Mouse (Mus musculus): Measurements from ENCODE around the gene Gpr85. TPM values are rescaled to one million over a fixed set of nuclear protein-coding genes. Genes with fewer than 3 reads are reported as not detected.
"Not testable (repeated sequence)": the region's sequence is repeated elsewhere in the genome, so short reads cannot be mapped to it uniquely, and the experiment has no call there.

Gene Gpr85
- polyA plus RNA-seq, 1 experiment from 2014 or later = 83.3 TPM

DNA sequence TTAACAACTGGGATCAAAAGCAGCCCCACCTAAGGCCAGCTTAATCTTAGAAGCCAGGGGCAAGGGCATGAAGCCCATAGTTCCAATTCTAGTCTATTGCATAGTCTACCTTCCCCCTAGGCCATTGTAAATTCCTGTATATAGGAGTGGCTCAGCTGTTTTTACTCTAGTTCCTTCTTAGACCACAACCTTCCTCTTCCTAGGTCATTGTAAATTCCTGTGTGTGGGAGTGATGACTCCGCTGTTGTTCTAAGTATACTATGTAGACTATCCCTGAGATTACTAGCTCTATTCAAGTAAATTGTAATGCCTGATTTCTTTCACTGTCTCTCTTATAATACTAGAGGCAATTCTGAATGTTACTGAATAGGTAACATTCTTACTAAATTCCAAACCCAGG, 6.3 kb upstream of the Gpr85 start:
- H3K36me3 ChIP-seq; H3K4me1 ChIP-seq (replicated peaks); H3K4me2 ChIP-seq; H3K27ac ChIP-seq; H3K9me3 ChIP-seq; H3K9ac ChIP-seq; H3K4me3 ChIP-seq; ATAC-seq (ENCODE audit: low FRiP score); H3K27me3 ChIP-seq: not testable (repeated sequence)
- 97% methylated on average over 1 of the region's 1 CpGs for WGBS

DNA sequence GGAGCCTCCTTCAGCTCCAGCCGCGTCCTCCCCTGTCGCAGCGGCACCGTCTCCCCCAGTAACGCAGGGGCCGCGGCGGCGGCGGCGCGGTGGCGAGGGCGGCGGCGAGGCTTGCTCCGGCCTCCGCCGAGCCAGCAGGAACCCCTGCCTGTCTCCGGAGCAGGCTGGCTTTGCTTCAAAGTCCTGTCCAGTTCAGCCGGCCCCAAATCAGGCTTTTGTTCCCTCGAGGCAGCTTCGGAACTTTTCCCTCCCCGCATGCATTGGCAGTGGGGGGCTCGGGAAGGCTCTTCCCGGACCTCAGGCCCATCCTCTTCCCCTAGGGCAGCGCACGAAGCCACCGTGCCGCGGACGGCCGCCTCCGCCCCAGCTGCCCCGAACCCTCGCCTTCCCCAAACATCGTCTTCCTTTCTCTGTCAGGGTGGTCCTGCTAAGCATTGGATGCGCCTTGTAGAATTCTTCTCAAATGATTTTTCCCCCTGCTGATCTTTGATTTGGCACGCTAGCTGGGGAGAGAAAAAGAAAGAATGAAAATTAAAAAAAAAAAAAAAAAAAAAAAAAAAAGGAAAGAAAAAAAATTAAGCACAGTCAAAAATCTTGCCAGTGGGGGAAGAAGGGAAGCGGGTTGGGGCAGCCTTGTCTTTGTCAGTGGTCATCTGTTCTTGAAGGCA, 931 bp downstream of the Gpr85 start:
- Histone ChIP-seq H3K4me2 (peak overlapping the region; percentile 72), H3K9me3 (no peaks in the 10 kb centered on the region), H3K4me3 (peak overlapping the region; percentile 59), H3K36me3 (no peaks in the 10 kb centered on the region), H3K27me3 (no peaks in the 10 kb centered on the region), H3K27ac (peak overlapping the region; percentile 100), H3K9ac (peak overlapping the region; percentile 94), H3K4me1 (replicated peaks) (peaks cover 16% of the 10 kb centered on the region)
- WGBS = under 1% methylated on average over 41 of the region's 41 CpGs
- peak; percentile 92 for ATAC-seq (ENCODE audit: low FRiP score)

DNA sequence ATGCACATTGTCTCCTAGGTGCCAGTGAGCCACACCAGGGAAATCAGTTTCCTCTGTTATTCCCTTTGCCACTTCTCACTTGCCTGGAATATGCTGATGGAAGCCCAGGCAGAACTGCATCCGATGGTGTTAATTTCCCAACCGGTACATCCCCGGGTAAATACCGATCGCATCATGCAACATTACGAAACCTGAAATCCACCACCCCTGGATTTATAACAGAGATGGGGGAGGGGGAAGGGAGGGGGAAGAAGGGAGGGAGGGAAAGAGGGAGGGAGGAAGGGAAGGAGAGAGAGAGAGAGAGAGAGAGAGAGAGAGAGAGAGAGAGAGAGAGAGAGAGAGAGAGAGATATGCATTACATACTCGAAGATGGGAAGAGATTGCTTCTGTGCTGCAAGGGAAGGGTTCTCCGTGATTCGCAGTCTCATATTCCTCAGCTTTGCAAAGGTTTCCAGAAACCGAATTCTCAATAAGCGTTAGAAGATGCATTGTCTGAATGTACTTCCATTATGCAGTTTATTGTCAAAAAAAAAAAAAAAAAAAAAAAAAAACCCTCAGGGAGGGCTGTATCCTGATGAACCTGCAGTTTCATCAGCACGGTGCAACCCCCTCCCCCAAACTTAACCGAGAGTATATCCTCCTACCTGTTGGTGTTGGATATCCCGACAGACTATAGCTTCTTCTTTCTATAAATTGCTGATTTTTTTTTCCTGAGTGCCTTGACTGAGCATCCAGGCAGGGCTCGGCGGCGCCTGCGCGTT, 1.6 kb downstream of the Gpr85 start:
- Histone ChIP-seq H3K9me3 (no peaks in the 10 kb centered on the region), H3K4me2 (peak overlapping the region; percentile 72), H3K4me3 (peak overlapping the region; percentile 59), H3K36me3 (no peaks in the 10 kb centered on the region), H3K9ac (peak overlapping the region; percentile 94), H3K4me1 (replicated peaks) (peaks cover 22% of the 10 kb centered on the region), H3K27ac (peak overlapping the region; percentile 100), H3K27me3 (no peaks in the 10 kb centered on the region)
- WGBS = under 1% methylated on average over 19 of the region's 19 CpGs
- peak; percentile 39 for ATAC-seq (ENCODE audit: low FRiP score)

DNA sequence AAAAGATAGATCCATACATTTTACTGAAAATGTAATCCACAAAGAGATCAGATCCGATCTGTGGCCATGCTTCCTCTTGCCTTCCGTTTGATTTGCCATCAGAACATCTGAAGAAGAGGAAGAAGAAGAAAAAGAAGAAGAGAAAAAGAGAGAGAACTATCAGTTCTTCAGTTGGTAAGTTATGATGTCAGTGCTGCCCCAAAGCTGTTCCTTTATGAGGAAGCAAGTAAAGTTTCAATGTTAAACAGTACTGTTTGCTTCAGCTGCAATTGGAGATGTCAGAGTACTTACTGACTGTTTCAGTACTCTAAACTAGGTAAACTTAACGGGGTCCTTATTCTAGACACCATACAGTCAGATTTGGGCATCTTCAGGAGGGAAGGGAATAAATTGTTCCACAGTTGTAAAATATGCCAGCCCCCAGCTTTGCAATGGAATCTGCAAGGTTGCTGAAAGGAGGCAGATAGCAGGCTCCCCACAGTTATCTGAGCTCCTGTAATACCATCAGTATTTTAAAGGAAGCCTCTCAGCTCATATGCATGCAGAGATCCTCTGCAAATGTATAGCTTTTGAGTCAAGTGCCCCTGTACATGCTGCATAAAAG, 2.7 kb downstream of the Gpr85 start:
- H3K4me2 ChIP-seq = peak overlapping the region; percentile 72
- H3K4me3 ChIP-seq = peak overlapping the region; percentile 59
- peak overlapping the region; percentile 94 for H3K9ac ChIP-seq
- WGBS = 72% methylated on average over 3 of the region's 3 CpGs
- H3K27me3 ChIP-seq = no peaks in the 10 kb centered on the region
- ATAC-seq (ENCODE audit: low FRiP score) = no peak
- H3K9me3 ChIP-seq = no peaks in the 10 kb centered on the region
- H3K27ac ChIP-seq = peak overlapping the region; percentile 100
- no peaks in the 10 kb centered on the region for H3K36me3 ChIP-seq
- H3K4me1 ChIP-seq (replicated peaks) = peaks cover 26% of the 10 kb centered on the region

DNA sequence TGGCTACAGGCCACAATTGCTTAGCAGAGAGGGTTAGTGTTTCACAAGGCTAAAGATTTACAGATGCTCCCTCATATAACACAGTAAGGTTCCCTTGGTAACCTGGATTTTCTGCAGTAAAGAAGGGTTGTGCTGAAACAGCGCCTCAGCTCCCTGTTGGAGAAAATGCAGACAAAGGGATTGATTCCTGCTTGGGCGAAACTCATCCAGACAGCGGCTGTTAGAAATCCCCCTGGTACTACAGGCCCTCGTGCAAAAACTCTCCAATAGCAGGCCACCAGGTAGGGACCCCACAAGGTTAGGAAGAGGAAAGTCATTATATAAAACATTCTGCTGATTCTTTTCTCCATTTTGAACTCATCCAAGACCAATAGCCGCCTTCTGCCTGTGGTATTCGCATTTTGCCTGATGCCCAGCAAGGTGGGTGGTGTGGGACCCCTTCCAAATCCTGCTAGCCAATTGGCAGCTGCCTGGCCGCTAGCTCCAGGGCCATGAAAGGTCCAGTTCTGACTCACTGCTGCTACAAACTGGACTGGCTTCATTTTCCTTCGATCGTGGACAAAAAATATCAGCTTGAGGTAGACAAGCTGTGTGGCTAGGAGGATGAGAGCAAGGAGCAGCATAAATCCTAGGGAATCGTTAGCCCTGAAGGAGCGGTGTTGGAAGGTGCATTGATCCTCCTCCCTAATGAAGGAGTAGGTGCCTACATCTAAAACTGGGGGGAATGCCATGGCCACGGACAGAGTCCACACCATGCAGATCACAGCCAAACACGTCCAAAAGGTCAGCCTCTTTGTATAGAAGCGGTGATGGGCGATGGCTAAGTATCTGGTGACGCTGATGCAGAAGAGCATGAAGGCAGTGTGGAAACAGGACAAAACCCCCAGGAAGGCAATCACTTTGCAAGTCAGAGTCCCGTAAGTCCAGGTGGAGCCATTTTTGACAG, 3.7 kb downstream of the Gpr85 start:
- 47% methylated on average over 17 of the region's 17 CpGs for WGBS
- Histone ChIP-seq H3K9me3 (no peaks in the 10 kb centered on the region), H3K36me3 (no peaks in the 10 kb centered on the region), H3K4me2 (peak overlapping the region; percentile 72), H3K4me3 (peak overlapping the region; percentile 59), H3K4me1 (replicated peaks) (peaks cover 28% of the 10 kb centered on the region), H3K27me3 (no peaks in the 10 kb centered on the region), H3K27ac (peak overlapping the region; percentile 100), H3K9ac (peak overlapping the region; percentile 94)
- peak; percentile 43 for ATAC-seq (ENCODE audit: low FRiP score)

DNA sequence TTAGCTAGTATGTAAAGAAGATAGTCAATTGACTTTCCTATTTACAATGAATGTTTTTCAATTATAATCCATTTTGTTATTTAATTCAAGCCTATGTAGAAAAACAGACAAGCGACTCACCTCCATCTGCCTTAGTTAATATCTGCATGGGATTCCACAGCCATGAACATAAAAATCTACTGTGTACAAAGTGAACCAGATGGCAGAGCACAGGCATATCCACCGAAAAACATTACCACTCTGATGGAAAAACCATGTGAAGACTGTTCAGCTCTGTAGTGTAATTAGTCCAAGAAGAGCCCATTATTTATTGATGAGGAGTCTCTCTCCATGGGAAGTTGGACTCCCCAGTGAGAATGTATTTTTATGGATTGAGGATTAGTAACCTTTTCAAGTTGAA, 7.0 kb downstream of the Gpr85 start:
- no peaks in the 10 kb centered on the region for H3K9me3 ChIP-seq
- 63% methylated on average over 2 of the region's 2 CpGs for WGBS
- H3K4me2 ChIP-seq = peak overlapping the region; percentile 37
- peaks cover 31% of the 10 kb centered on the region for H3K4me1 ChIP-seq (replicated peaks)
- no peak overlapping the region for H3K27ac ChIP-seq
- H3K4me3 ChIP-seq = no peak overlapping the region
- H3K36me3 ChIP-seq = no peaks in the 10 kb centered on the region
- H3K27me3 ChIP-seq = no peaks in the 10 kb centered on the region
- H3K9ac ChIP-seq = no peak overlapping the region
- no peak for ATAC-seq (ENCODE audit: low FRiP score)

DNA sequence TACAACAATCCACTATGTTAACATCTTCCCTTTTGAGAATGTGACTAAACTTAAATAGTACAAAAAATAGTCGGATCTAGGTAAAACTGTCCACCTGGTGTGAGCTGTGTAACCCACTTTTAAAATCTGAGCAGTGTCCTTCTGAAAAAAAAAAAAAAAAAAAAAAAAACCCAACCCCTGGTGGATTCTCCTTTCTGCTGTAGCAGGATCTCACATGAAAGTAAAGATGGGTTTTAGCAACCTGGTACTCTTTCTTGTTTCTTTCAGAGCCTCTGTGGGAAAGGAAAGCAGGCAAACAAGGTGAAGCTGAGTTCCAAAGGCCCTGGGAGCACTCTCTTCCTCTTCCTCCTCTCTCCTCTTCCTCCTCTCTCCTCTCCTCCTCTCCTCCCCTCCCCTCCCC, 10.9 kb downstream of the Gpr85 start:
- ATAC-seq (ENCODE audit: low FRiP score) = no peak
- no peak overlapping the region for H3K27ac ChIP-seq
- no peaks in the 10 kb centered on the region for H3K27me3 ChIP-seq
- WGBS = 83% methylated on average over 1 of the region's 1 CpGs
- no peak overlapping the region for H3K4me3 ChIP-seq
- no peak overlapping the region for H3K9ac ChIP-seq
- H3K4me2 ChIP-seq = no peak overlapping the region
- H3K36me3 ChIP-seq = no peaks in the 10 kb centered on the region
- peaks cover 14% of the 10 kb centered on the region for H3K4me1 ChIP-seq (replicated peaks)
- no peaks in the 10 kb centered on the region for H3K9me3 ChIP-seq

DNA sequence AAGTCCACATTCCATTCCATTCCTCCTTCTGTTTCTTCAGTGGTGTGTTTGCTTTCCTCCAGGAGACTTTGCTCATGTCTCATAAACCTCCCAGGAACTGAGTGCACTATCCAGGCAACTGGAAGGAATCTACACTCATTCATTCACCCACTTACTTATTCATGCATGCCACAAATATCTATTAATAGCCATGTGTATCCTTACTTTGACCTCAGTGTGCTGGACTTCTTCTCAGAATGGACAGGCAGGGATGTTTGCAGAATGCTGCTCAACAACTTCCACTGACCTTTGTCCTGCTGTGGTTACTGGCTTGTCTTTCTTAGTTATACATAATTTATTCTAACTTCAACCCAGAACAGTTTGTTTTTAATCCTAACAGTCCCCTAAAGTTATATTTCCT, 23.1 kb downstream of the Gpr85 start:
- H3K4me2 ChIP-seq = no peak overlapping the region
- no peak for ATAC-seq (ENCODE audit: low FRiP score)
- no peak overlapping the region for H3K9ac ChIP-seq
- no peaks in the 10 kb centered on the region for H3K4me1 ChIP-seq (replicated peaks)
- no peak overlapping the region for H3K27ac ChIP-seq
- no peaks in the 10 kb centered on the region for H3K27me3 ChIP-seq
- no peak overlapping the region for H3K4me3 ChIP-seq
- H3K36me3 ChIP-seq = no peaks in the 10 kb centered on the region
- no peaks in the 10 kb centered on the region for H3K9me3 ChIP-seq

DNA sequence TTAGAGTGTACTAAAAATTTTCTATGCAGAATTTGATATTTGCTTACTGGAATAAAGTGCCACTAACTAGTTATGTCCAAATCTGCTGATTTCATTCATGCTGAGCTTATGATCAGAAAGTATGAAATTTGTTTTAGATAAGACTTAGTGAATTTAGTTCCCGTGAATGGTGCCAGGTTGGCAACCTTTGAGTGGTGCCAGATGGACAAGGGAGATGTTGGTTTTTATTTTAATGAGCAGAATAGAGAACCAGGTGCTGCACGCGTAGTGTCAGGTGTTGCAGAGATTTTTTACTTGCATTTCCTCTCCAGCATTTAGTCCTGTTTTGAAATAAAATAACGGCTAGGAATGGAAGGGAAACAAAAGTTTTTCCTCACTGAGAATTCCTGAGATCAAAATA, 27.6 kb downstream of the Gpr85 start:
- 88% methylated on average over 4 of the region's 4 CpGs for WGBS
- no peaks in the 10 kb centered on the region for H3K36me3 ChIP-seq
- no peaks in the 10 kb centered on the region for H3K27me3 ChIP-seq
- no peaks in the 10 kb centered on the region for H3K4me1 ChIP-seq (replicated peaks)
- ATAC-seq (ENCODE audit: low FRiP score) = no peak
- H3K9me3 ChIP-seq = no peaks in the 10 kb centered on the region
- no peak overlapping the region for H3K9ac ChIP-seq
- no peak overlapping the region for H3K4me3 ChIP-seq
- no peak overlapping the region for H3K27ac ChIP-seq
- no peak overlapping the region for H3K4me2 ChIP-seq

DNA sequence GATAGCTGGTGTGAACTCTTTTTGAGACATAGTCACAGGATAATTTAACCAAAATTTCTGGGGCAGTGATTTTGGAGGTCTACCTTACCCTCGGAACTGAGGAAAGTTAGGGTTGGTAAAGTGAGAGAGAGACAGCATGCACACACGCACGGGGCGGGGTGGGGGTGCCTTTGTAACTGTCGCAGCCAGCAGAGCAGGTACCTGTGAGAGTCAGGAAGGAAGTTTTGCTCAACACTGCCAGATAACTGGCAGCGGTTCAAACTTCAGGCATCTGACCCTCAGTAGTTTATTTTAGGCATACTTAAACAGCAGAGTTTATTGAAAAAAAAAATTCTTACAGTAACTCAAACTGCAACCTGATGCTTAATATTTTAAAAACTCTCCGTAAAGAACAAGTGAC, 39.7 kb downstream of the Gpr85 start:
- no peaks in the 10 kb centered on the region for H3K4me1 ChIP-seq (replicated peaks)
- H3K36me3 ChIP-seq = no peaks in the 10 kb centered on the region
- no peak for ATAC-seq (ENCODE audit: low FRiP score)
- 79% methylated on average over 7 of the region's 7 CpGs for WGBS
- no peak overlapping the region for H3K4me2 ChIP-seq
- H3K9me3 ChIP-seq = no peaks in the 10 kb centered on the region
- no peak overlapping the region for H3K4me3 ChIP-seq
- no peak overlapping the region for H3K27ac ChIP-seq
- no peak overlapping the region for H3K9ac ChIP-seq
- H3K27me3 ChIP-seq = no peaks in the 10 kb centered on the region

DNA sequence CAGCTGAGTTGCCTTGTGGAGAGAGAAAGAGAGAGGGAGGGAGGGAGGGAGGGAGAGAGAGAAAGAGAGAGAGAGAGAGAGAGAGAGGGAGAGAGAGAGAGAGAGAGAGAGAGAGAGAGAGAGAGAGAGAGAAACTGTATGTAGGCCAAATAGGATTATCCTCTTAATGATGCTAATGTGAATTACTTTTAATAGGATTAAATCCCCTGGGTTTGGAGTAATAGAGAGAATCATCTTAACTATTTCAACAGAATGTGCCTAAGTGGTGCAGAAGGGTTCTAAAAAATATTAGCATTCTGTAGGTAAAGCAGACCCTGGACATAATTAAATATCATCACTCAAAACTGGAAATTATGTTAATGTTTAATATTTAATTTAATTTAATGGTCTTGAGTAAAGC, 42.4 kb downstream of the Gpr85 start:
- Histone ChIP-seq H3K9ac (no peak overlapping the region), H3K27me3 (no peaks in the 10 kb centered on the region), H3K4me3 (no peak overlapping the region), H3K27ac (no peak overlapping the region), H3K9me3 (no peaks in the 10 kb centered on the region), H3K36me3 (no peaks in the 10 kb centered on the region), H3K4me2 (no peak overlapping the region), H3K4me1 (replicated peaks) (no peaks in the 10 kb centered on the region)
- ATAC-seq (ENCODE audit: low FRiP score) = no peak
